Mouse (Mus musculus): ENCODE measurements at regions not wholly inside any gene's neighbourhood (a gene's known extent, or its start where the extent isn't known, plus 50 kb on each side); places are given as distances from the start of the nearest gene placed in this dataset. TPM values are rescaled to one million over a fixed set of nuclear protein-coding genes. Genes with fewer than 3 reads are reported as not detected.

- WGBS = 20% methylated on average over 7 of the region's 7 CpGs
These were observed 64.8 kb upstream of the Smim23 start for GRCm38 (mm10) chr11:32889248-32889647.

GRCm38 (mm10) chr11:32884744-32885143, 60.3 kb upstream of the Smim23 start:
- Histone ChIP-seq H3K4me1 (ENCODE audit: control insufficient read depth, insufficient read depth, low read length) (no peaks in the 10 kb centered on the region), H3K27ac (ENCODE audit: low read length) (no peak overlapping the region), H3K4me2 (ENCODE audit: low read depth, low read length) (no peak overlapping the region), H3K4me3 (replicated peaks; ENCODE audit: low read length) (no peak overlapping the region), H3K27me3 (ENCODE audit: control insufficient read depth, insufficient read depth, low read length) (no peaks in the 10 kb centered on the region), H3K36me3 (ENCODE audit: control insufficient read depth, insufficient read depth, low read length) (no peaks in the 10 kb centered on the region), H3K9me3 (replicated peaks; ENCODE audit: control insufficient read depth, low read length) (no peaks in the 10 kb centered on the region), H3K9ac (ENCODE audit: low read length) (no peak overlapping the region)
- no peak for ATAC-seq (ENCODE audit: insufficient read depth, low FRiP score)
- WGBS = 69% methylated on average over 4 of the region's 4 CpGs

More at GRCm38 (mm10) chr11:32889248-32889647, 64.8 kb upstream of the Smim23 start:
- Histone ChIP-seq H3K27ac (ENCODE audit: low read length) (no peak overlapping the region), H3K9me3 (replicated peaks; ENCODE audit: control insufficient read depth, low read length) (no peaks in the 10 kb centered on the region), H3K4me2 (ENCODE audit: low read depth, low read length) (no peak overlapping the region), H3K36me3 (ENCODE audit: control insufficient read depth, insufficient read depth, low read length) (no peaks in the 10 kb centered on the region), H3K27me3 (ENCODE audit: control insufficient read depth, insufficient read depth, low read length) (no peaks in the 10 kb centered on the region), H3K4me1 (ENCODE audit: control insufficient read depth, insufficient read depth, low read length) (no peaks in the 10 kb centered on the region), H3K9ac (ENCODE audit: low read length) (no peak overlapping the region), H3K4me3 (replicated peaks; ENCODE audit: low read length) (no peak overlapping the region)
- no peak for ATAC-seq (ENCODE audit: insufficient read depth, low FRiP score)

- WGBS = 55% methylated on average over 9 of the region's 10 CpGs
These were observed 58.9 kb upstream of the Smim23 start for GRCm38 (mm10) chr11:32883062-32883852.

GRCm38 (mm10) chr11:32878967-32879366, 54.6 kb upstream of the Smim23 start:
- 0 out of 2 replicates have a peak, but pooled peaks cover 5% of the 10 kb centered on the region for H3K9me3 ChIP-seq (replicated peaks; ENCODE audit: control insufficient read depth, low read length)
- WGBS = 98% methylated on average over 3 of the region's 3 CpGs
- no peak overlapping the region for H3K4me2 ChIP-seq (ENCODE audit: low read depth, low read length)
- H3K4me3 ChIP-seq (replicated peaks; ENCODE audit: low read length) = no peak overlapping the region
- H3K27ac ChIP-seq (ENCODE audit: low read length) = no peak overlapping the region
- no peaks in the 10 kb centered on the region for H3K27me3 ChIP-seq (ENCODE audit: control insufficient read depth, insufficient read depth, low read length)
- no peaks in the 10 kb centered on the region for H3K36me3 ChIP-seq (ENCODE audit: control insufficient read depth, insufficient read depth, low read length)
- H3K4me1 ChIP-seq (ENCODE audit: control insufficient read depth, insufficient read depth, low read length) = no peaks in the 10 kb centered on the region
- ATAC-seq (ENCODE audit: insufficient read depth, low FRiP score) = no peak
- no peak overlapping the region for H3K9ac ChIP-seq (ENCODE audit: low read length)

More at GRCm38 (mm10) chr11:32883062-32883852, 58.9 kb upstream of the Smim23 start:
- no peak overlapping the region for H3K4me2 ChIP-seq (ENCODE audit: low read depth, low read length)
- no peaks in the 10 kb centered on the region for H3K4me1 ChIP-seq (ENCODE audit: control insufficient read depth, insufficient read depth, low read length)
- H3K27ac ChIP-seq (ENCODE audit: low read length) = no peak overlapping the region
- no peak for ATAC-seq (ENCODE audit: insufficient read depth, low FRiP score)
- H3K9ac ChIP-seq (ENCODE audit: low read length) = no peak overlapping the region
- no peak overlapping the region for H3K4me3 ChIP-seq (replicated peaks; ENCODE audit: low read length)
- H3K36me3 ChIP-seq (ENCODE audit: control insufficient read depth, insufficient read depth, low read length) = no peaks in the 10 kb centered on the region
- 0 out of 2 replicates have a peak, but pooled peaks cover 5% of the 10 kb centered on the region for H3K9me3 ChIP-seq (replicated peaks; ENCODE audit: control insufficient read depth, low read length)
- no peaks in the 10 kb centered on the region for H3K27me3 ChIP-seq (ENCODE audit: control insufficient read depth, insufficient read depth, low read length)

Small RNA genes lying in the stretch of these regions (microRNA-seq; reads per million reads assigned to microRNA genes)
- not detected for gene Gm26052

Data from stomach, embryonic 16.5 days (tissue).